Comparison of ENCODE assay signal across 8 mouse cellular contexts in genomic region chr13:53393498-53394242, GRCm38 (mm10). TPM values are rescaled to one million over a fixed set of nuclear protein-coding genes. Genes with fewer than 3 reads are reported as not detected.
DNase-seq lines count a peak whose midpoint lies in the region; ATAC-seq and TF ChIP-seq lines count a peak whose summit lies in the region.

No protein-coding gene starts in this region.

- no peaks in the 10 kb centered on the region for H3K9me3 ChIP-seq in heart, postnatal 0 days (replicated peaks; ENCODE audit: control insufficient read depth, low read length)
- H3K9me3 ChIP-seq in lung, embryonic 16.5 days (ENCODE audit: control insufficient read depth, low read length), result no peaks in the 10 kb centered on the region

- no peaks in the 10 kb centered on the region for H3K36me3 ChIP-seq in heart, postnatal 0 days (replicated peaks; ENCODE audit: control insufficient read depth, insufficient read depth, low read length)
- no peaks in the 10 kb centered on the region for H3K36me3 ChIP-seq in lung, embryonic 16.5 days (ENCODE audit: control insufficient read depth, insufficient read depth, low read length)

- H3K9ac ChIP-seq in heart, postnatal 0 days (replicated peaks; ENCODE audit: low read depth, low read length), result no peak overlapping the region
- H3K9ac ChIP-seq in lung, embryonic 16.5 days (ENCODE audit: low read length), result no peak overlapping the region

- peak; percentile 24 to 35 for DNase-seq in B cell, adult 2 months
- peak; percentile 91 for DNase-seq in ZHBTc4 (ENCODE audit: low read depth, low spot score)
- peak; percentile 41 for DNase-seq in embryo, embryonic 11.5 days (ENCODE audit: low read depth, low spot score)
- DNase-seq in heart, postnatal 0 days (ENCODE audit: low spot score), result peak; percentile 68
- peak; percentile 58 to 87 for DNase-seq in layer of hippocampus, adult 18-20 months (ENCODE audit: low spot score in 2 of 2)
- DNase-seq in right cerebral cortex, adult 2 months (ENCODE audit: low spot score in 2 of 2), result peak; percentile 65 to 68
- DNase-seq in natural killer cell, adult 2 months (ENCODE audit: low spot score in 2 of 2), result no peak

- TF ChIP-seq CTCF in heart, postnatal 0 days (IDR thresholded peaks at IDR 0.05; ENCODE audit: low read depth), result peak; percentile 46

- no peak for TF ChIP-seq EP300 in heart, postnatal 0 days (IDR thresholded peaks at IDR 0.05; ENCODE audit: low read depth)

- no peak overlapping the region for H3K4me2 ChIP-seq in heart, postnatal 0 days (ENCODE audit: low read depth, low read length)
- H3K4me2 ChIP-seq in lung, embryonic 16.5 days (ENCODE audit: low read depth, low read length), result no peak overlapping the region

- WGBS in heart, postnatal 0 days, result 25% methylated on average over 16 of the region's 16 CpGs
- WGBS in lung, embryonic 16.5 days, result 20% methylated on average over 16 of the region's 16 CpGs

- peaks cover 2% of the 10 kb centered on the region; the same call in 1 of the 2 replicates for H3K27me3 ChIP-seq in heart, postnatal 0 days (ENCODE audit: control insufficient read depth, insufficient read depth, low read length)
- no peaks in the 10 kb centered on the region for H3K27me3 ChIP-seq in lung, embryonic 16.5 days (ENCODE audit: control insufficient read depth, insufficient read depth, low read depth, low read length)

- H3K27ac ChIP-seq in heart, postnatal 0 days (ENCODE audit: low read depth), result no peak overlapping the region
- H3K27ac ChIP-seq in lung, embryonic 16.5 days (ENCODE audit: low read length), result no peak overlapping the region

- no peaks in the 10 kb centered on the region for H3K4me1 ChIP-seq in heart, postnatal 0 days (ENCODE audit: control insufficient read depth, insufficient read depth)
- H3K4me1 ChIP-seq in lung, embryonic 16.5 days (replicated peaks; ENCODE audit: control insufficient read depth, insufficient read depth, low read length), result no peaks in the 10 kb centered on the region

- peak; percentile 51 for ATAC-seq in heart, postnatal 0 days (ENCODE audit: insufficient read depth, low read depth)
- peak; percentile 80 for ATAC-seq in lung, embryonic 16.5 days (ENCODE audit: low read depth)

- no peak overlapping the region for H3K4me3 ChIP-seq in heart, postnatal 0 days (ENCODE audit: low read depth, low read length)
- no peak overlapping the region for H3K4me3 ChIP-seq in lung, embryonic 16.5 days (ENCODE audit: low read length)

RNA-seq across cellular contexts. Expression of gene Sptlc1, which starts 16.5 kb away (rescaled TPM):
- 19.6 and 23.9 TPM in 2 replicates for total RNA-seq in heart, postnatal 0 days (2014; rRNA removed; ENCODE audit: low replicate concordance)
- 13.9 and 14.0 TPM in 2 replicates for polyA plus RNA-seq in heart, postnatal 0 days (2015; fragmentation: Nextera tagmentation; extraction: Ambion mirVana)
- total RNA-seq in layer of hippocampus, adult 18-20 months (2021), result 10 to 100 TPM; 29.3 to 30.5 TPM
- 38.5 and 38.7 TPM in 2 replicates for polyA plus RNA-seq in lung, embryonic 16.5 days (2015; fragmentation: Nextera tagmentation; extraction: Ambion mirVana)

Comparison
In these comparisons a context has a peak if more than half of its experiments do, and no peak if none do; other contexts are left out.
1. DNase-seq: peak in B cell, adult 2 months (2 of 2), ZHBTc4 (single experiment), embryo, embryonic 11.5 days (single experiment), heart, postnatal 0 days (single experiment), layer of hippocampus, adult 18-20 months (2 of 2) and right cerebral cortex, adult 2 months (2 of 2); none in natural killer cell, adult 2 months (0 of 2).